Mouse (Mus musculus) heart, postnatal 25 days (tissue): ENCODE data around the gene Orai2. TPM values are rescaled to one million over a fixed set of nuclear protein-coding genes. Genes with fewer than 3 reads are reported as not detected.
A peak's percentile ranks its signal among the peaks of the same experiment; 100 is the strongest.
"Not testable (repeated sequence)": the region's sequence is repeated elsewhere in the genome, so short reads cannot be mapped to it uniquely, and the experiment has no call there.

Experiments
- DNase-seq: peaks from one replicate; pipeline ENCODE4 v3.0.0; 2022; ENCODE audit warnings: low spot score
- intact Hi-C: fragments of 180-260 bp; cut with DNase I; formaldehyde crosslinking; loops from one replicate; pipeline ENCODE4 v1.15.1; 2025
- total RNA-seq, 2 experiments: library from RNA; stranded (reverse); gene quantifications; 2 replicates each; pipeline ENCODE4 v1.2.3; 2021

Orai2 gene
- total RNA-seq, 2 experiments from 2014 or later = 0.87 to 1.2 TPM

- intact Hi-C loops = no loop called here
- no peak for DNase-seq
These were observed 30.4 kb downstream of the Orai2 start for GRCm38 (mm10) chr5:136140057-136140482.

- DNase-seq = no peak
- intact Hi-C loops = no loop called here
These were observed 31.1 kb downstream of the Orai2 start for GRCm38 (mm10) chr5:136139393-136139792.

GRCm38 (mm10) chr5:136137658-136138274, 32.7 kb downstream of the Orai2 start:
- DNase-seq = no peak
- intact Hi-C loops = no loop called here

GRCm38 (mm10) chr5:136136292-136136990, 34.1 kb downstream of the Orai2 start:
- no peak for DNase-seq
- intact Hi-C loops = no loop called here

- intact Hi-C loops = loop anchor here (2.0 kb wide), 2 partner anchors 19 to 51 kb away; partner anchors contain the start of gene Polr2j
These were observed 34.8 kb downstream of the Orai2 start, which contains the start of the genes Lrwd1 and Alkbh4 for GRCm38 (mm10) chr5:136135571-136136291. Gene Lrwd1 (minus strand): TSS chr5:136136074. Gene Alkbh4 (plus strand): TSS chr5:136136146.

GRCm38 (mm10) chr5:136122165-136122564, 48.3 kb downstream of the Orai2 start:
- intact Hi-C loops = loop anchor here (5.0 kb wide), 1 partner anchor 335 kb away; no protein-coding TSS in a partner anchor
- DNase-seq = no peak

More at GRCm38 (mm10) chr5:136135571-136136291, 34.8 kb downstream of the Orai2 start, which contains the start of the genes Lrwd1 and Alkbh4:
- peak; percentile 92 for DNase-seq

- no peak for DNase-seq
- intact Hi-C loops = loop anchor here (2.0 kb wide), 1 partner anchor 18 kb away; no protein-coding TSS in a partner anchor
These were observed 53.8 kb downstream of the Orai2 start for GRCm38 (mm10) chr5:136116784-136117112.

- DNase-seq = peak; percentile 89
- intact Hi-C loops = loop anchor here (2.0 kb wide), 1 partner anchor 19 kb away; no protein-coding TSS in a partner anchor
These were observed 54.4 kb downstream of the Orai2 start, which contains the start of gene Polr2j for GRCm38 (mm10) chr5:136115891-136116783. Gene Polr2j (plus strand): TSS chr5:136116631.

GRCm38 (mm10) chr5:136113546-136113945, 57.0 kb downstream of the Orai2 start:
- intact Hi-C loops, DNase-seq: not testable (repeated sequence)

GRCm38 (mm10) chr5:136109042-136109441, 61.5 kb downstream of the Orai2 start:
- intact Hi-C loops = no loop called here

GRCm38 (mm10) chr5:136108486-136108885, 62.0 kb downstream of the Orai2 start:
- intact Hi-C loops = no loop called here
- no peak for DNase-seq

More at GRCm38 (mm10) chr5:136109042-136109441, 61.5 kb downstream of the Orai2 start:
- no peak for DNase-seq

GRCm38 (mm10) chr5:136104511-136104910, 66.0 kb downstream of the Orai2 start:
- no peak for DNase-seq
- intact Hi-C loops = loop anchor here (5.0 kb wide), 1 partner anchor 83 kb away; no protein-coding TSS in a partner anchor

GRCm38 (mm10) chr5:136102099-136102820, 68.3 kb downstream of the Orai2 start:
- intact Hi-C loops = loop anchor here (5.0 kb wide), 1 partner anchor 85 kb away; no protein-coding TSS in a partner anchor

GRCm38 (mm10) chr5:136098536-136098935, 72.0 kb downstream of the Orai2 start:
- no peak for DNase-seq
- intact Hi-C loops = no loop called here

More at GRCm38 (mm10) chr5:136102099-136102820, 68.3 kb downstream of the Orai2 start:
- DNase-seq = peak; percentile 11
